Mouse (Mus musculus): ENCODE measurements around the gene Brd4.

DNA sequence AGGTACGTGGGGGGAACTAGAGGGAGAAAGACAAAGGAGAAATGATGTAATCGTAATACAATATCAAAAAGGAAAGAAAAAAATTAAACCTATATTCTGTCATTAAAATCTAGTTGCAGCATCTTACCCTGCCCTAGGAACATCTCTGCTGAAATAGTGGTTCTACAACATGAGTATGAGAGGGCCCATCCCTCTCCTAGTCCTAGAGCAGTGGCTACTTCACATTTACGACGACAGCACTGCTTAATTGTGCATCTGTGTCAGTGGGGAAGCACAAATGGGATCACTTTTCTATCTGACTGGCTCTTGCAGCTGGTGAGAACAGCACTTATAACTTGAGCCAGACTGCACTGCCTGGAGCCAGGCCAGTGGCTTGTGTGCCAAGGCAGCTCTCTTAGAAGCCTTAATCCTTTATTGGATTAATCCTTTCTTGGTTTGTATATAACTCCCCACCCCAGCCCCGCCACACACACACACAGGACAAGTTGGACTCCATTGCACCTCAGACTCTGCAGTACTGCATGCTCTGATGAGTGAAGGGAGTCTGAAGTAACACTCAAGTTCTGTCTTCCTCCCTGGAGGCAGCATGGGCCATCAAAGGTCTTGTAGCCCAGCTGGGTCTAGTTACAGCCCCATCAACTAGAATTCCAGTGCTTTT is 48.9 kb downstream of the Brd4 start:
- TF ChIP-seq CTCF (IDR thresholded peaks at IDR 0.05; ENCODE audit: borderline replicate concordance, control insufficient read depth, extremely low read depth, insufficient read depth, low read length, poor library complexity) (no peak), POLR2A (IDR thresholded peaks at IDR 0.05; ENCODE audit: control insufficient read depth, extremely low read depth, insufficient read depth, low read length, poor library complexity) (no peak)
